Mouse (Mus musculus): ENCODE results near the gene H2-DMb2.
"Not testable (repeated sequence)": the region's sequence is repeated elsewhere in the genome, so short reads cannot be mapped to it uniquely, and the experiment has no call there.

The H2-DMb2 gene

DNA sequence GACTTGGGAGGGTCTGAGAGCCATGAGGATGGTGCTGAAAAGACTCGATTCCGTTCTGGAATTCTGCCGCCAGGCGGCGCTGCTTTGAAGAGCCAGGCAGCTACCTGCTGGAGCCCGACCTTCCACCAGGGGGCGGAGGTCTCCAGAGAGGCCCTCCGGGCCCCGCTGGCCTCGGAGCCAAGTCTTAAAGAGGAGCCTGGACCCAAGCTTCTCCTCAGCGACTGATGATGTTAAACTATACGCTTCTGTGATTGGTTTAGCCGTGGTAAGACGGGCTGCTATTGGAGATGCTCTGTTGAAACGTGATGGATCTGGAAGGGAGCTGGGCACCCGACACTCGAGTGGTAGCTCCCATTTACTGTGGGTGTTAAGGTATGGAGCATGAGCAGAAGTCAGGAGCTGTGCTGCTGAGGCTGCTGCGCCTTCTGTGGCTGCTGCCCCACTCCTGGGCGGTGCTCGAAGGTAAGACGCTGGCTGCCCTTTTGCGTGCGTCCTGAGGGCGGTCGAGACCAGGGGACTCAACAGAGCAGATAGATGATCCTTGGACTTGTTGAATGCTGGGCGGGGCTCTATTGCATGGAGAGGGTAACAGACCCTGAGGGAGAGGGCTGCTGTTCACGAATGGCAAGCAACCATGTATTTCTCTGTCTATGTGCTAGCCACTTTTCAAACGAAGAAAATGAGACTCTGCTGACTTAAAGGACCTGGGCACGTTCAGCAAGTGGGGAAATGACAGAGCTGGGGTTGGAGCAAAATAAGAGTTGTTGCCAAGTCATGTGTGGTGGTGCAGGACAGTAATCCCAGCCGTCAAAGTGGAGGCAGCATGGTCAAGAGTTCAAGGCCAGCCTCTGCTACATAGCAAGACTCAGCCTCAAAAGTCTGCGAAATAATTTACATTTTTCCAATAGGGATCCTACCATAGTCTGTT, 7.5 kb upstream of the H2-DMb2 start:
- DNase-seq (ENCODE audit: low read depth) = peak; percentile 100

DNA sequence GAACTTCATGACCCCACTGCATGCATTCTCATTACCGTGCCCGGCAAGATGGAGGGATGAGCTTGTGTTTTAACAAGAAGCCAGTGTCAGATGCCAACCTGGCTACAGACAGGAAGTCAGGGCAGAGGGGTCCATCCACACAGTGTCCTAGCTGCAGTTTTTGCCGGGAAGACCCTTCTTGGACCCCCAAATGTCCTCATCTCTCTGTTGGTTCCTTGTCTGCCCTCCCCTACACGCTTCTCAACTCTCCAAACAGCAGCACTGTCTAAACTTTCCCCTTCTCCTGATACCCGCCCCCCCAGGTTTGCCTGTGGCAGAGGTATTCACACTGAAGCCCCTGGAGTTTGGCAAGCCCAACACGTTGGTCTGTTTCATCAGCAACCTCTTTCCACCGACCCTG, 5.5 kb upstream of the H2-DMb2 start:
- DNase-seq (ENCODE audit: low read depth) = no peak

DNA sequence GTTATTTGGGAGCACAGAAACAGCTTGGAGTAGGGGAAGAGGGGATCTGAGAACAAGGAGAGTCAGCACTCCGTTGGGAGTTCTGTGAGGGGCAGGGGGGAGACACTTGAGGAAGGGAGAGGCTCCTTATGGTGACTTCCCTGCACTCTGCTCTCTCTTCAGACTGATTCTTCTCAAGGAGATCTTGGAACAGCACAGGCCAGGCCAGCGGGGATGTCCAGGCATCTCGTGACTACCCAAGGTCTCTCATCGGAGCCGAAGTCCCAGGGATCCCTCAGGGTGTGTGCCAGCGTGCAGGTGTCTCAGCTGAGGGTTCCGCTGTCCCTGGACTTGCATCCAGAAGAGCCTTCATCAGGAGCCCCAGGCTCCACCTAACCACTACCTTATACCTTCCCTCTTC, 4.5 kb upstream of the H2-DMb2 start:
- DNase-seq (ENCODE audit: low read depth) = no peak

DNA sequence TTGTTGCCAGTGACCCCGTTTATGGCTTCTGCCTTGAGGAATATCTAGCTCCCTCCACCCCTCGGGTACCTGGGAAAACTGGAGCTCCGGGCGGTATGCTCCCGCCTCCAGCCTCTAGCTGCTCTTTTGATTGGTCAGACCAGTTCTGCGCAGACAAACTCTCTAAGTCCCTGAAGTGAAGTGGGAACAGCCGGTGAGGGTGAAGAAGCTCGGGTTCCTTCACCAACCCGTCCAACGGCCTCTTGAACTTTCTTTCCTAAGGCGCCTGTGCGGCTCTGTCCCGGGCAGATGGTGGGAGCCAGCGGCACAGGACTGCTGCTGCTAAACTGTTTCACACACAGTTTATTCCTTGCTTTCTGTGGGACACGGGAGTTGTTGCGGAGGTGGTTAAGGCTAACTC, 3.7 kb upstream of the H2-DMb2 start:
- DNase-seq (ENCODE audit: low read depth) = no peak

DNA sequence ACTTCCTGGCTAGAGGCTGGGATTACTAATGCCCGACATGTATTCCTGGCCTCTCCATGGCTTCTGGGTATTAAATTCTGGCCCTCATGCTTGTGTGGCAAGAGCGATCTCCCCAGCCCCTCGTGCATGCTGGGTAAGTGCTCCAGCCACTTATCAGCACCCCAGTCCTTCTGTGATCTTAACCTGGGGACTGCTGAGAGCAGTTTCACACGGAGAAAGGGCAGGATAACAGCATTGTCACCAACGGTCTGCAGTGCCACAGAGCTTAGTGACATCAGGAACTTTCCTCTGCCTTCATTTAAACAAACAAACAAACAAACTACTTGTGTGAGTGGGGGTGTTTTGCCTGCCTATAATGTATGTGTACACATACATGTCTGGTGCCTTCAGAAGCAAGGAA, 2.9 kb upstream of the H2-DMb2 start:
- no peak for DNase-seq (ENCODE audit: low read depth)

DNA sequence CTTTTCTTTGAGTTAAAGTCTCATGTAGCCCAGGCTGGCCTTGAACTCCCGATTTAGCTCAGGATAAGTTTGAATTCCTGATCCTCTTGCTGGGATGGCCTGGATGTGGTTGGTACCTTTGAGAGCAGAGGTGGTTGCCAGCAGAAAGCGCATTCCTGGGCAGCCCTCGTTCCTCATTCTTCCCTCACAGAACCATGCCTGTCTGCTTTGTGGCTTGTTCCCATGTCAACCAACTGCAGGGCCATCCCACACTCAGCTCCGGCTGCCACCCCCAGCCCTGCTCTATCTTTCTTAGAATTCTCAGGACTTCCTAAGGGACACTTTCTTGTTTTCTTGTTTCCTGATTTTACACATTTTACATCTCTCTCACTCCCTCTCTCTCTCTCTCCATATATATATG, 1.7 kb upstream of the H2-DMb2 start:
- DNase-seq (ENCODE audit: low read depth) = no peak

DNA sequence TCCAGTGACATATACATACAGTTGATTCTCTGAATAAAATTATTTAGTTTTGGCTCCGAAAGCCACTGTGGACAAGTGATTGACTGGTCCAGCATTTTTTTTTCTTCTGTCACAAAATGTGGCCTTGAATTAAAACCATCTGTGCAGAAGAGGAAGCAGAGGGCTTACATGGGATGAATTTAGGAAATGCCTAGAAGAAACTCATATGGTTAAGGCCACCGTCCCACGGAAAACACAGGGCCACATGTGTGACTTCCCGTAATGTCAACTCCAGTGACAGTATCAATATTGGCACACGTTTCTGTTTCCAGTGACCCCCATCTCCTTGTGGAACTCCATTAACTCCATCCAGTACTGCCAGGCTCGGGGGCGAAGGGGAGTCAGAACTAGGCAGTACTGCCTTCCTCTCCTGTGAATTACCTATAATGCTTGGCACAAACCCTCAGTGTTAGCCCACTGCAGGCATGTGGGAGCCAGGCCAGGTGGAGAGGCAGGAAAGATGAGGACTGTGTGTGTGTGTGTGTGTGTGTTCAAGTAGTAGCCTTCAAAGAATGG, 574 bp upstream of the H2-DMb2 start:
- no peak for DNase-seq (ENCODE audit: low read depth)

DNA sequence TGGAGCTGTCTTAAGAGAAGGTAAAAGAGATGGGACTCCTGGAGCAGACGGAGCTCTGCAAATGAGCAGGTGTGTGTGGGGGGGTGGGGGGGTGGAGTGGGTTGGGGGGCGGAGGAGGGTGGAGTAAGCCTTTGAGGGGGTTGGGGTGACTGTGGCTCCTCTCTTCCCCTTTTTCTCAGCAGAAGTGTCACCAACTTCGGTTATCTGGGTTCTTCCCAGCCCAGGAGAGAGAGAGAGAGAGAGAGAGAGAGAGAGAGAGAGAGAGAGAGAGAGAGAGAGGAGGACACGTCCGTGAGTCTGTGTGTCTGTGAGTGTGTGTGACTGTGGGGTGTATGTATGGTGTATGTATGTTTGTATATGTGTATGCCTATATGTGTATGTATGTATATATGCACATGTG, 354 bp downstream of the H2-DMb2 start:
- no peak for DNase-seq (ENCODE audit: low read depth)

DNA sequence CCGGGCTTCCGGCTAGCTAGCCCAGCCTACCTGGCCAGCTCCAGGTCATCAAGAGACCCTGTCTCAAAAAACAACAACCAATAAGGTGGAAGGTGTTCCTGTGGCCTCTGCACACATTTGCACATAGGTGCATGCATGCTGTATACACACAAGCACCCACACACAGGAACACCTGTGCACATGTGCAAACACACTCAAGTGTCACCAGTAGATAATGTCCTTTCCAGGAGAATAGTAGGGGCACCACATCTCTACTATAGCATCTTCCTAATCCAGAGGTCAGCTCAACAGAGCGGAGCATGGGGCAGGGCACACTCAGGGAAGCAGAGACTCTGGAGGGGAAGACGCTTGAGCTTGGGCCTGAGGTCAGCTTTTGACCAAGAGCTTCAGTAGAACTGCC, 1.1 kb downstream of the H2-DMb2 start:
- not testable (repeated sequence) for DNase-seq (ENCODE audit: low read depth)

DNA sequence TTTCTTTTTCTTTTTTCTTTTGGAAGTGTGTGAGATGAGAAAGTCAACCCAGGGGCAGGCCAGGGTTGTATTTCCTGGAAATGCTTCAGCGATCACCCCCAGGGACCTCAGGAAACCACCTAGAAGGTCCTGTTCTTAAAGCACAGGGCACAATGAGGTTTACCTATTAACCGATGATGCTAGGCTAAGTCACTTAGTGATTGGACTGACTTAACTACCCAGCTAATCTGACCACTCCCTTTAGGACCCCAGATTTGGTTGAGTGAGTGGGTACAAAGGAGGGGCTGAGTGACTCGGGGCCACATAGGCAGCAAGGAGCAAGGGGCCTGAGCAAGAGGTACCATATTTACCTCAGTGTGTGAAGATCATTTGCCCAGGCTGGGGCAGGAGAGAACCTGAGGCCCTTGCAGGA, 1.9 kb downstream of the H2-DMb2 start:
- peak; percentile 59 for DNase-seq (ENCODE audit: low read depth)

DNA sequence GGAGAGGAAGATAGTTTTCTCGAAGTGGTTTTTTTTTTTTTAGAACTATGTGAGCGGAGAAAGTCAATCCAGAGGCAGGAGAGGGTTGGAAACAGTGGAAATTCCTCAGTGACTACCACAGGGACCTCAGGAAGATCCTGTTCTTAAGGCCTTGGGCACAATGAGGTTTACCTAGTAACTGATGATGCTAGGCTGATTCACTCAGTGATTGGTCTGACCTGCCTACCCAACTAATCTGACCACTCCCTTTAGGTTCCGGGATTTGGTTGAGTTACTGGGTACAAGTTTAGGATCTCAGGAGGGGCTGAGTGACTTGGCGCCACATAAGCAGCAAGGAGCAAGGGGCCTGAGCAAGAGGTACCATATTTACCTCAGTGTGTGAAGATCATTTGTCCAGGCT, 9.8 kb downstream of the H2-DMb2 start, which contains the start of gene H2-DMb1:
TSS of gene H2-DMb1 (plus strand) at position 150 of the 400 bp plus-strand sequence.
- peak; percentile 81 for DNase-seq (ENCODE audit: low read depth)

DNA sequence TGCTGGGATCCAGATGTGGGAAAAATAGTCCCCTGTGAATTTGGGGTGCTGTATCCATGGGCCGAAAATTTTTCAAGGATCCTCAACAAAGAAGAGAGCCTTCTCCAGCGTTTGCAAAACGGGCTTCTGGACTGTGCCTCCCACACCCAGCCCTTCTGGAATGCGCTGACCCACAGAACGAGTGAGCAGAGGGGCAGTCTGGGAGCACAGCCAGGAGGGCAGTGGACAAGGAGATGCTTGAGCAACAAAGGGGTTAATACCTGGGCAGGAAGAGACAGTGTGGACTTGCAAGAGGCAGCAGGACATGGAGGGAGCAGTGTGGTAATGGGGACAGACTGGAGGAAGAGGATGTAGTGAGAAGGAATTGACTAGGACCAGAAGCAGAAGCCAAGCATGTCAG, 12.4 kb downstream of the H2-DMb2 start:
- no peak for DNase-seq (ENCODE audit: low read depth)

DNA sequence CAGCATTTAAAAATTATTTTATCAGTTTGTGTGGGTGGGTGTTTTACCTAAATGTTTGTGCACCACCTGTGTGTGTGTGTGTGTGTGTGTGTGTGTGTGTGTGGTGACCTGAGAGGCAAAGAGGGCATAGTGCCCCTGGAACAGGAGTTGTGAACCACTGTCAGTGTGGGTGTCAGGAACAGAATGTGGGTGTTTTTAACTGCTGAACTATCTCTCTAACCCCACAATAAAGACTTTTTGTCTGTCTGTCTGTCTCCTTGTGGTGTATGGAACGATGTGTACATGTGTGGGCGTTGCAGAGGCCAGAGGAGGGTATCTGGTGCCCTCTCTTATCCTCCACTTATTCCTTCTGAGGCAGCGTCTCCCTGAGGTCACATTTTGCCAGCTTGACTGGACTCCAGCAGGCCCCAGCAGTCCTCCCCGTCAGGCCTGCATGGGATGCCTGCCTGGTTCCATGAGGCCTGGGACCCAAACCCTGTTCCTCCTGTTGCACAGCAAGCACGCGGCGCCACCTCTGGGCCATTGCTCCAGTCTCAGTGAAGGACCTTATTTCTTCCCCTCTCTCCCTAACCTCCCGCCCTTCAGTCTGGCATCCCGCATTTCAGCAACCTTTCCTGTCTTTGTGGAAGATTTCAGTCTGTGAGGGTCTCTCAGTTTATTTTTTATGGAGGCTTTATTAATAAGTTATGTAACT, 21.2 kb downstream of the H2-DMb2 start:
- DNase-seq (ENCODE audit: low read depth) = peak; percentile 56

DNA sequence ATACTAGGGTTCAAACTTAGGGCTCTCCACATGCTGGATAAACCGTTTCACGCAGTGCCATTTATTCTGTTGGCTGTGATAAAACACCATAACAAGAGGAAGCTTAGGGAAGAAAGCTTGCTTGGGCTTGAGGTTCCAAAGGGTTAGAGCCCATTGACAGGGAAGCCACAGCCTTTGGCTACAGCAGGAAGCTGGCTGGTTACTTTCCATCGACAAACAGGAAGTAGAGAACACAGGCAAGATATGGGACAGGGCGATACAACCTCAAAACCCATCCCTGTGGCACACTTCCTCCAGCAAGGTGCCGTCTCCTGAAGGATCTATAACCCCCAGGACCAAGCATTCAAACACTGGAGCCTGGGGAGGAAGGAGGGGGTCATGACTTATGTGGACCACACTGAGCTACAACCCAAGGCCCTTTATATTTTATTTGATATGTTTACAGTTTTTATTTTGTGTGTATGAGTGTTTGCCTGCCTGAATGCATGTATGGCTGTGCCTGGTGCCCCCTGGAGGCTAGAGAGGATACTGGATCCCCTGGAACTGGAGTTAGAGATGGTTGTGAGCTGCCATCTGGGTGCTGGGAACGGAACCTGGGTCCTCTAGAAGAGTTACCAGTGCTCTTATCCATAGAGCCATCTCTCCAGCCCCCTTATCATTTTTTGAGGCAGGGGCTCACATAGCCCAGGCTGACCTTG, 22.1 kb downstream of the H2-DMb2 start:
- DNase-seq (ENCODE audit: low read depth) = peak; percentile 66

DNA sequence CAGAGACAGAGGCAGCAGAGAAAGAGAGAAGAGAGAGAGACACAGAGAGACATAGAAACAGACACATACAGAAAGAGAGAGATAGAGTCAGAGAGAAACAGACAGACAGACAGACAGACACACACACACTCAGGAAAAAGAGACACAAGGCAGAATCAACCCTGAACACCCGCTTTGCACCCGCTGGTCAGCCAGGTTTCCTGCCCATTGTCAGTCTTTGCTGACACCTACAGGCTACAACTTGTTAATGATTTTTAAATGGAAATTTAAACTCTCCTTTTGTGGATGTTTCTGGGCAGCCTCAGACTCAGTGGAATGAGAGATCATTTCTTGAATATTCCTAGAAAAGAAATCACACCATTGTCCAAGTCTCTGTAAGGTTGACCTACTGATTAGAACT, 26.2 kb downstream of the H2-DMb2 start:
- DNase-seq (ENCODE audit: low read depth) = peak; percentile 80

DNA sequence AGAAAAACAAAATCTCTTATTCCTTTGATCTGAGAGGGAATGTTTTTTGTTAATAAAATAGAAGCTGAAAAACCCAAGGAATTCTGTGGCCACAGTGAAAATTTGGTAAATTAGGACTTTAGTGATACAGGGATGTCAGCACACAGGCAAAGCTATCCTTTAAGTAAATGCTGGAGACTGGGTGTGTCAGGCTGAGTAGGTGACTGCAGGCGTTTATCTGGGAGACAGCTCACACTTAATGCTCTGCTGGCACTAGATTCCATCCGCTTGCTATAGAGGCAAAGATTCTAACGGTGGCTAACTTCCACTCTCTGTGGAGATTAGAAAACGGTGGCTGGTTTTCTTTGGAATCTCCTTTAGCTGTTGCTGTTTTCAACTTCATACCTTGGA, 27.4 kb downstream of the H2-DMb2 start:
- no peak for DNase-seq (ENCODE audit: low read depth)

DNA sequence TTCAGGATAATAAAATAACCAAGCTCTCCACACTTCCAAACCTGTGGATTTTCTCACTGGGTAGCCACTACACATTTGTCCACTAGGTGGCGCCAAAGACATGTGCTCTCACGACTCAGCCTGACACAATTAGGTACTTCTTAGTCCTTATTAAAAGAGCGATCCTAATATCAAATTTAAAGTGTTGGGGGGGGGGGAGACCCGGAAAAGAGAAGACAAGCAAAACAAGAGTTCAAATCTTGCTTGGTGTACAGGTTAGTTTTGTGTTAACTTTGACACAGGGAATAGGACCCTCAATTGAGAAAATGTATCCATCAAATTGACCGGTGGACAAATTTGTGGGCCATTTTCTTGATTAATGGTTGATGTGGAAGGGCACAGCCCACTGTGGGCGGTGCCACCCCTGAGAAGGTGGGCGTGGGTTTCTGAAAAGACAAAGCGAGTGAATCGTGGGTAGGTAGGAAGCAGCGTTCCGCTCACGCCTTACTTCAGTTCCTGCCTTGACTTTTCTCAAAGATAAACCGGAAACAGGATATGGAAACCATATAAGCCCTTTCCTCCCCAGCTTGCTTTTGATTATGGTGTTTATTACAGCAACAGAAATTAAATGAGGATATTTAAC, 27.9 kb downstream of the H2-DMb2 start:
- DNase-seq (ENCODE audit: low read depth) = peak; percentile 97

DNA sequence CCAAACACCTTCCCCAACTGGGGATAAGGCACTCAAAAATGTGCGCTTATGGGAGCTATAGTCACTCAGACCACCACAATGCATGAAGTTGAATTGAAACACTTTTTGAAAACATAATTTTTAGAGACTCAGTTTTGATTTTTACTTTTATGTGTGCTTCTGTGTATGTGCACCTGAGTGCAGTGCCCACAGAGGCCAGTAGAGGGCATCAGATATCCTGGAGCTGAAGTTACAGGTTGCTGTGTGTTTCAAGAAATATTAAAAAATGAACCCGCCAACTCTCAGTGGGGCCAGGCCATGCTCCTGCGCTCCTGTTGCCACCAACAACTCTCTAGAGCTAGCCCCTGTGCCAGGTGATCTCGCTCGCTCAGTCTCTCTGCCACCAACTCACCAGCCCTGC, 29.4 kb downstream of the H2-DMb2 start:
- DNase-seq (ENCODE audit: low read depth) = peak; percentile 60

DNA sequence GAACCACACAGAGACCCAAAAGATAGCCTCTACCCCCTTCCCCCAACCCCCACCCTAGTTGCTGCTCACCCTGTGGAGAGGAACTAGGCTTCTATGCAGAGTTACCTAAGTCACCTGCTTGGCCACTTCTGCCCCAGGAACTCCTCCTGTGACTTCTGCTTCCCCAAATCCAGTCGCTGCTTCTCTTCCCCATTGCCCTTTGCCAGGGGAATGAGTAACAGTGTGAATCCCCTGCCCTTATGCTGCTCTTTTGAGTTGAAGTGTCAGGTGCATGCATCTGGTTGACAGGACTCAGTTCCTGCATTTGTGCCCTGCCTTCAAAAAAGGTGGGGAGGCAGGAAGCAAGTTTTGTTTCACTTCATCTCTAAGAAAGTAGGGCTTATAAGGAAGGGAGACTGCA, 31.0 kb downstream of the H2-DMb2 start:
- peak; percentile 57 for DNase-seq (ENCODE audit: low read depth)

DNA sequence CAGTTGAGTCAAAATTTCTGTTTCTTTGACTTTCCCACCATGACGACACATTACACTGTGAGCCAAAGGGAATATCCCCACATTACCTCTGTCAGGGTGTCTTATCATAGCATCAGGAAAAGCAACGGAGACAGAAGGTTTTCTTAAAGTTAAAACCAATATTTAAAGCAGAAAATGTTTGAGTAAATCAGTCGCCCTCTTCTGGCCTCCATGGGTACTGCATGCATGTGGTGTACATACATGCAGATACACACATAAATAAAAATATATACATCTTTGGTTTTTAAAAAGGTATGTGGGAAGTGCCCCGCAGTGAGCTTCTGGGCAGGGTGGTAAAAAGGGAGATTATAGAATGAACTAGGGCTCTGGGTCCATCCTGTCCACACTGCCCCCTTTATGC, 34.1 kb downstream of the H2-DMb2 start:
- DNase-seq (ENCODE audit: low read depth) = peak; percentile 77

DNA sequence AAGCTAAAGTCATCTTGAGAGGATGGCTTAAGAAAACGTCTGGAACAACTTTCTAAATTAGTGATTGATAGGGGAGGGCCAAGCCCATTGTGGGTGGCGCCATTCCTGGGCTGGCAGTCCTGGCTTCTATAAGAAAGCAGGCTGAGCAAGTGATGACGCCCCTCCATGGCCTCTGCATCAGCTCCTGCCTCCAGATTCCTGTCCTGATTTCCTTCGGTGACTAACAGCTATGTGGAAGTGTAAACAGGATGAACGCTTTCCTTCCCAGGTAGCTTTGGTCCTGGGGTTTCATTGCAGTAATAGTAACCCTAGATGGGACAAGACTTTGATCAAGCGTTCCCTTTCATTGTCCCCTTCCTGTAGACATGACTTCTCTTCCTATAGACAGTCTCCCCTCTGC, 35.9 kb downstream of the H2-DMb2 start:
- no peak for DNase-seq (ENCODE audit: low read depth)

Data from induced T-regulatory cell, adult 2 months (primary cell).